Mouse (Mus musculus) mesoderm, embryonic 11.5 days (tissue): ENCODE results near the gene Cacna1c.

Experiments used
- DNase-seq: peaks from one replicate; pipeline ENCODE4 v3.0.0-alpha.2; 2012; ENCODE audit warnings: low read depth, low spot score

The Cacna1c gene

DNA sequence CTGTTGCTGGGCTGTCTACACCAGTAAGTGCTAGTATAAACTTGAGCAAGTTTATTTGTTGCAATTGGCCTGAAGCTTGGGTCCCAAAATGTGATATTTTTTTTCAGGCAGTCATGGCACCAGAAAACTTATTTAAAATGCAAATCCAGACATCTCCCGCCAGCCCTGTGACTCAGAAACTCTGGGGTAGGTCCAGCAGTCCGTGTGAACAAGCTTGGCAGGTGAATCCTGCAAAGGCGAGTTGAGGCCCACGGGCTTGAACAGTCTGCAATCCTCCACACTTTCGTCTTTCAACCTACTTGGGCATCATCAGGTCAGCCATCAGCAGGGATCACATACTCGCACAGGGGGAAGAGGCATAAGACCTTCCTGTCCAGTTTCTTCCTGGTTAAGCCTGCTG is 344.1 kb downstream of the Cacna1c start:
- DNase-seq: no peak

DNA sequence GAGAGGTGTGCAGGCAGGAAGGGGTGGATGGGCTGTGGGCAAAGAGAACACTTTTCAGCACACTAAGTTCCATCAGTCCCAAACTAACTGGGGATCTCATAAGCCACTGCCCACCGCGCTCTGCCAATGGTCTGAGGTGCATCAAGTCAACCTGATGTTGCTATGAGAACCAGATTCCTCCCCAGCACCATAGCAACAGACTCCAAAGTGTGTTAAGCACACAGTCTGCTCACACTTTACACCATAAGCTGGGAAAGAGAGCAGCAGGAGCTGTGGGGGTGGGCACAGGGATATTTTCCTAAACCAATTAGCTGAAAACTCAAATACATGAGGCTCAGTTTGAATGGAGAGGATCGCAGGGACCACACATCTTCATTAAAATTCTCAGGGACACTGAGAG is 345.1 kb downstream of the Cacna1c start:
- DNase-seq: no peak

DNA sequence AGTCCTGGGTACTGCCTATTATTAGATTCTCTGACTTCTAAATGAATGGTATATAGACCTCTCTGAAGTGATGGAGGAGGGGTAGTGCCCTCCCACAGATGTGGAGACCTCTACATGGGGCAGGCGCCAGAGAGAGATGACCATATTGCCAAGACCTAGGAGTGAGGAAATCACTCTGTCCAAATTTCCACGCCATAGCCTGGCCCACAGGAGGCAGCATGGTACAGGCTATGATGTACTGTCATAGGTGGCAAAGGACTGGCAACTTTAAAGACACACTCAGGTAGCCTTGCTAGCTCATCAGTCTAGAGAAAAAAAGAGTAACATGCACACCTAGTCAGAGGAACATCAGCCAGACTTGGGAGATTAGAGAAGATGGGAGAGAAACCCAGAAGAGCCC is 347.6 kb downstream of the Cacna1c start:
- DNase-seq: no peak

DNA sequence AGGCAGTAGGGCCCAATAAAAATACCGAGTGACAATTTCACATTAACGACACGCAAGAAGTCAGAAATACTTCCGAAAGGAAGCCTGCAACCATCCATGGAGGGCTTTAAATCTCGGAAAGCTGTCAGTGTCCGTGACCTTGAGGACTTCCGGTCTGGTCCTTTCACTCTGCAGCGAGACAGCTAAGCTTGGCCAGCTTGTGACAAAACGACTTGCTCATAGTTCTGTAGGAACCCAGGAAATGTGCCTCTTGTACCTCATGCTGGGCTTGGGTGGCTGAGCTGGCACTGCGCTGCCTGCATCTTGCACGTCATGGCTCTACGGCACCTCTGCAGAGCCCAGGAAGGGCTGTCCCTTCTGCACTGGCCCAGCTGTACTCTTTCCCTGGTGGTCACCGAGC is 348.5 kb downstream of the Cacna1c start:
- DNase-seq: no peak

DNA sequence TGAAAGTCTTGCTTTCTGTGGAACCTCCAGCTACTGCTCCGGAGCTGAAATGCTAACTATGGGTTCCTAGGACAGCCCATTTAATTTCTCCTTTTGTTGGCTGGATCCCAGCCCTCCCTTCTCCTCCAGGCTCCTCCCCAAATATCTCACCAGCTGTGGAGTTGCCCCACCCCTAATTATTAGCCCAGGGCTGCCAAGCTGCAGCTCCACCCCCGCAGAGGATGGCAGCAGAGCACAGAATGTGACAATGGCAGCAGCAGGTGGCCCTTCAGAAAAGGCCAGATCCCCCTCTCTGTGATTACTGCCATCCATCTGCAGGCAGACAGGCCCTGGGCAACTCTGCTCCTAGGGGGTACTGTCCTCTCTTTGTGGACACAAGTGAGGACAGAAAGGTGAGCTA is 350.4 kb downstream of the Cacna1c start:
- DNase-seq: peak; percentile 30

DNA sequence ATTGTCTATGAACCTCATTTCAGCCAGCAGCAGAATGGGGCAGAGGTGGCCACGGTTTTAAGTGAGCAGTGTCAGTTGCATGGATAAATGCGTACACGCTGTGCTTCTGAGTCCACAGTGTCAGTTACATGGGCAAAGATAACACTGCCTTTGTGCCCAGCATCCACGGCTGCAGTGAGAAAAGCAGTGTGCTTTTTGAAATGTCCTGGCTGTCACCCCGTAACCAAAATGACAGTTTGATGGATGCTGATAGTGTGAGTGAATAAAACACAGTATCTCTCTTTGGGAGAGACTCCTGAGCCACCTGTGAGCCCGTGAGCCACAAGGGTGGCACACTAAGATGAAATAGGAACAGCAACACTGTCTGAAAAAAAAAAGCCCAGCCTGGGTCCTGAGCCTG is 351.0 kb downstream of the Cacna1c start:
- no peak for DNase-seq

DNA sequence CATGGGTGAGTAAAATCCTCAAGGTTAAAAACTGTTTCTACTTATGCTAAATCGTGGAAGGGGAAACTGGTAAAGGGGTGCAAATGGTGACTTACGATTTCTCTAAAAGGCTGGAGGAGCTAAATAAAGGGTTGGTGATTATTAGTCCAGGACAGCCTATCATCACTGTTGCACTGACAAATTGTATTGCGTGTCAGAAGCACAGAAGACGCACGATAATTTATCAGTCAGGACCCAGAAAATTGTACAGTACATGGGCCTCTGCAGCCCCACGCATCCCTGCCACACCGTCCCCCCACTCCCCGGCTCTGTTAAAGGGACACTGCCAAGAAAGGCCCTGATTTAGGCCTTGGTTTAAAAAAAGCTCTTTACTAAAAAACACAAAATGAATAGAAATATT is 352.7 kb downstream of the Cacna1c start:
- DNase-seq: no peak

DNA sequence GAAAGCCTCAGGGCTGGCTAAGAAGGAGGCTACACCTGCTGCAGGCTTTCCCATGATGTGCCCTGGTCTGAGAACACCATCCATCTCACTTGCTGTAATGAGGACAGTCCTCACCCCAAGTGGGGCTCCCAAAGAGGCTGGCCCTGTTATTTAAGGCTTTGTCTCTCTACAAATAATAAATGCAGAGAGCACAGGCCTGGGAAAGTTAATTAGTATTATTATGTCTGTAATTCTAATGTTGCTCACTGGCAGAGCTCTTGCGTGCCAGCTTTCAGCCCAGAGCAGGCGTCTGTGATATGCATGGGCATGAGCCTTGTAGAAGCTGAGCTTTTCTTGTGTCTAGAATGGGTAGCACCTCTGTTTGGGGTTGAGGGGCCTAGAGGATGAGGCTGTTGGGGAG is 354.3 kb downstream of the Cacna1c start:
- no peak for DNase-seq

DNA sequence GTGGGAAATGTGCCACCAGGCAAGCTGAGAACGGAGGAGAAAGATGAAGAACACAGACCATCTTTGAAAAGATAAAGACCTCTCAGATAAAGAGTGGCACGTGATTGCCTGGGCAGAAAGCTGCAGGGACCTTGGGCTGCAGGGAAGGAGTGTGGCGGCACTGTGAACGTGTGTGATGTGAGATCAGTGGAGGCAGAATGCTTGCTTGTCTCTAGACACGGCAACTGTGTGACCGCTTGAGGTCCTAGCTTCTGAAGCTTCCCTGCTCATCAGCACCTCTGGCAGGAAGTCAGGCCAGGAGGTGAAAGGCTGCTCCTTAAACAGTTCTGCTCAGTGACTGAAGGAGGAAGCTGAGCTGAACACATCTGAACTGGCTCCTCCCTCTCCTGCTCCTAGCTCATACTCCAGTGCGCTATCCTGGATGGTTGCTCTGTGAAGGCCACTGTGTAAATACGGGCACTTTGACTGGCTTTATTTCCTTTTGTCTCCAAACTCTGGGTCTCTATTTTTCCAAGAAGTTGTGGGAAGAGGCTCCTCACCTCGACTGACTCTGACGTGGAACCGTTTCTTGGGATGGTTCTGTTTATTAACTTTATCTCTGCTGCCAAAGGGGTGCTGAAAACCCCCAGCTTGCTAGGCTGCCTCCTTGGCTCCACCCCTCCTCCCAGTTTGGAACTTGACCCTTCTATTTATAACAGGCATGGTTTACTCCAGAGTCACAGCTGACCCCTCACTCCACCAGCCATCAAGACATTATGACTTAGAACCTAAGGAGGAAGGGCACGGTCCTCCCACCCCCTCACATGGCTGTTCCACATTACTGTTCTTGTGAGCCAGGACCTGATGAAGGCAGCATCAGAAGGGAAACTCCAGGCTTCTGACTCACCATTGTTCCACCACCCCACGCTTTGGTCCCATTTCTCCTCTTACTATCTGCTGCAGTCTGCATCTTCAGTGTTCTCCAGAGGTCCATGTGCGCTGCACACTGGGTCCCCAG is 357.0 kb downstream of the Cacna1c start:
- no peak for DNase-seq

DNA sequence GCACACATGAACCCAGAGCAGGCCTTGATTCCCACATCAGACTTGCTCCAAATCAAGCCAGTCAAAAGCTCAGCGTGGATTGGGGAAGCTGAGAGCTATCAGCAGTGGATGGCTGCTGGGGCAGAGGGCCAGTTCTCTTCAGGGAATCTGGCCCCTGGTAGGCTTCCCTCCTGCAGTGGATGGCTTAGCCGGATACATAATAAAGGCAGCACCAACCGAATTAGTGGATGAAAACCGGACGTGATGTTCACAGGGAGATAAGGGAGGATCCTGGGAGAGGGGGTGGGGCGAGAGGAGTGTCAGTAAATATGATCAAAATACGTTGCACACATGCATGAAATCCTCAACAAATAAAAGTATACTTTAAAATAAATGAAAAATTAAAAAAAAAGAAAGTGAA is 359.5 kb downstream of the Cacna1c start:
- no peak for DNase-seq

DNA sequence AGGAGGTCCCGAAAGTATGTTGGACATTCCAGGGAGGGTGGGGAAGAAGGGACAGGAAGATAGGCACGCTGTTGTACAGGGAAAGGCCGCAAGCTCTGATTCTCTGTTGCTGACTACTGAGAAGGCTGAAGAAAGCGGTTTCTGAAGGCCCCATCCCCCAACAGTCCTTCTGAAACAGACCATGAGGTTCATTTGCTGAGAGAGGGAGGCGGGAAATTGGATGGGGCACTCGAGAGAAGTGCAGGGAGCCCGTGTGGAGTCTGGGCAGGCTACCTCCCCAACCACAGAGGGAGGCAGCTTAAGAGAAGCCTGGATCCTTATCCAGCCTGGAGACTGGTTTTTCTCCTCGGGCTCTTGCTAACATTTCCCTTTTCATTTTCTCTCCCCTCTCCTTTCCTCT is 362.2 kb downstream of the Cacna1c start:
- DNase-seq: no peak

DNA sequence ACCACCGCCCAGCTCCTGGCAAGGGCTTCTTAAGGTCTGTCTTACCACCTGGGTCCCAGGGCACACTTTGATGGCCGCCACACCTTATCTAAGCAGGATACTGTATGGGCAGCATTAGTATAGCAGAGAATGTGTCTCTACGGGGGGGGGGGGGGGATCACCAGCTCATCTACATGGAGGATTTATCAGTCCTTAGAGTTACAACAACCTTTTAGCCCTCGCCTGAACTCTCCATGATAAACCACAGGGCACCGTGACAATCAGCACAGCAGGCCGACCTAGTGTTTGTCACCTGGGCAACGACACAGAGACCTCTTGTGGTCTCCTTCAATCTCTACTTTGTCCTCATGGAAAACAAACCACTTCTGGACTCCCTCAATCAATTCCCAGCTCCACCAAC is 363.2 kb downstream of the Cacna1c start:
- DNase-seq: no peak

DNA sequence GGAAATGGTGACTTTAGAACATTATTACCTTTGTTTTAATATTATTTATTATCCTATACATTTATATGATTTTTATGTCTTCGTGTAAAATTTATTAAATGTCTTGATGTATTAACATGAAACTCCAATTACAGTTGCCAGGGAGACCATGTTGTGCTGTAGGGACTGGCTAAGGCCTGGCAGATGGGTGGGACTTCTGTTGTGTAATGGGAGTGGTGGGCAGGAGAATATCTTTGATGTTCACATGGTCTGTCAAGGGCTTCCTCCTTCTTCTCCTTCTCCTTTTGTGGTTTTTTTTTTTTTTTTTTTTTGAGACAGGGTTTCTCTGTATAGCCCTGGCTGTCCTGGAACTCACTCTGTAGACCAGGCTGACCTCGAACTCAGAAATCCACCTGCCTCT is 363.6 kb downstream of the Cacna1c start:
- no peak for DNase-seq

DNA sequence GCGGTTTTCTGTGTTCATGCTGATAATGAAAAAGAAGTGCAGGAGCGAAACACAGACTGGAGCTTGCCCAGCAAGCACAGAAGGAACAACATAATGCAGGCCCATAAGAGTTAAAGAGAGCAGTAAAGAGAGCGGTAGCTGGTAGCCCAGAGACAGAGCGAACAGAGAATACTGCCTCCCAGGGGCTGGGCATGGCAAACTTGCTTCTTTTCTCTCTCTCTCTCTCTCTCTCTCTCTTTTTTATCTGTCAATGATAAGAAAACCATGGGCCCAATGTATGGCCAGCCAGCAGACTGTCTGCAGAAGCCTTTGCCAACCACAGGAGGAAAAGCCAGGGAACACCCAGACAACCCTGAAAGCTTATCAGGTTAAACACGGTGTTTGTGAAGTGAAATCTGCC is 365.4 kb downstream of the Cacna1c start:
- DNase-seq: no peak

DNA sequence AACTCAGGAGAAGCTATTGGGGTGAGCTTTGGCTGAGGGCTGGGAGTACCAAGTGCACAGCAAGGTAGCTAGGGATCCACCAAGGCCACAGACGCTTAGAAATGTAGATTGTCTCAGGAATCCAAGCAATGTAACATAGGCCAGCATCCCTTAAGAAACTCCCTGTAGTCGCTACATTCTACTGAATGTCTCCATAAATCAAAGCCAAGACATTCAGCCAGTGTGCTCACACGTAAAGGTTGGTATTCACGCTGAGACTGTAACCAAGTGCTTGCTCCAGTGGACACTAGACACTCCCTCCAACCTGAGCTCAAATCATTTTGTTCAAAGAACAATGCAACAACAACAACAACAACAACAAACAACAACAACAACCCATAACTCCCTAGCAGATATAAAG is 368.0 kb downstream of the Cacna1c start:
- DNase-seq: peak; percentile 65

DNA sequence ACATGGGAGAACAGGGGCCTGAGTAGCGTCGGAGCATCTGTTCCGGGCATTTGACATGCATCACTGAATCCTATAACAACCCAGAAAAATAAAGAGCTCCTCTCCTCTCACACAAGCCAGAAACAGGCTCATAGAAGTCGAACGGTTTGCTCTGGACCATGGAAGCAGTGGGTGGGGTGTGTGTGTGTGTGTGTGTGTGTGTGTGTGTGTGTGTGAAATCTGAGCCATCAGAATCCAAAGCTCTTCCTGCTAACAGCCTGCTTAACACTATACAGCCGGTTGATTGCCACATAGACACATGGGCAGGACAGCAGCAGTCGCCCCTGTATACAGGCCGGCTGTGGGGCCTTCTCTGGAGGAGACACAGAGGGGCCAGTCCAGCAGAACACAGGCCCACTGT is 368.7 kb downstream of the Cacna1c start:
- DNase-seq: peak; percentile 29

DNA sequence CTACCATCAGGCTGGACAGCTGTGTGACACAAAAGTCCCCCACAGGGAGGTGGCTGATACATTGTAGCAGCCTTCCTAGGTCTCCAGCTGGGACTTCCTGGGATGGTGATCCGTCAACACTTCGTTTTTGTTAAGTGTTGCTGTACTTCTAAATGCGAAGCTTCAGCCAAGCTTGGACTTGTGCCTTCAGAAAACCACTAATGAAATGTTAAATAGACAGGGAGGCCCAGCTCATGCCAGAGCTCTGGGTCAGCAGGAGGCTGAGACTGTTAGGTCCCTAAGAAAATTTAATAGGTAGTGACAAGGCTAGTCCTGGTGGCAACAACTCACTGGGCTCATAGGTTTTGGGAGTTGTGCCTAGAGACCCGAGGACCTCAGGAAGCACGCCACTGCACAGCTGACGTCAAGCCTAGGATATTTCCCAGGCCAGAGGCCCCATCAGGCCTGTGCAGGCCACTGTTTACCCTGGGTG is 370.8 kb downstream of the Cacna1c start:
- DNase-seq: no peak

DNA sequence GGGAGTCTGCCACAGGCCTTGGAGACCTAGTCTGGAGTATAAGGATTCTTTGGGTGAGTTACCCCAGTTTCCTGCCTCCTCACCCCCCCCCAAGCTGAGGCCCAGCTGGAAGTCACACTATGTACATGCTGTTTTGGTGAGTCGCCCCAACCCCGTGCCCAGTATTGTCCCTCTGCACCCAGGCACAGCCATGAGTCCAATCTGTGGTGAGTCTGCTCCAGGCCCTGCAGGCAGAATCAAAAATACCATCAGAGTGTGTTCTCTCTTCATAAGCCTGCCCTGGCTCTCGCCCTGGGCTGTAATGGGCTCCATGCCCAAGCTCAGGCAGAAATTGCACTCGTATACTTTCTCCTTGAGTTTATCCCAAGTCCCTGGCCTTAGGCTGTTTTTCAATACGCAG is 374.7 kb downstream of the Cacna1c start:
- DNase-seq: no peak

DNA sequence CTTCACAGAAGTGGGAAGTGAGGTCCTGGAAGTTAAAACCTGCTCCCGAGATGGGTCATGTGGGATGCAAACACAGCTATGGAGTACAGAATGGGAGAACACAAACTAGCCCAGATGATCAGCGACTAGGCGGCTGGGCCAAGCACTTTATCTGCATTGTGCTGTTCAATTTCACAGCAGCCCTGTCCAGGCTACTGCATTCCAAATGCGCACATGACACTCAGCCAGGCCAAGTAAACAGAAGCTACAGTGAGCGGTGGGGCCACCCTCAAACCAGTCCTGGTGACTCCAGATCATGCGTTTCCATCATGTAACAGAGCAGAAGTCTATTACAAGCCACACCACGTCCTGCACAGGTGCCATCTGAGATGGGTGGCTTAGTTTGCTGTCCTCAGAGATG is 376.6 kb downstream of the Cacna1c start:
- DNase-seq: no peak

DNA sequence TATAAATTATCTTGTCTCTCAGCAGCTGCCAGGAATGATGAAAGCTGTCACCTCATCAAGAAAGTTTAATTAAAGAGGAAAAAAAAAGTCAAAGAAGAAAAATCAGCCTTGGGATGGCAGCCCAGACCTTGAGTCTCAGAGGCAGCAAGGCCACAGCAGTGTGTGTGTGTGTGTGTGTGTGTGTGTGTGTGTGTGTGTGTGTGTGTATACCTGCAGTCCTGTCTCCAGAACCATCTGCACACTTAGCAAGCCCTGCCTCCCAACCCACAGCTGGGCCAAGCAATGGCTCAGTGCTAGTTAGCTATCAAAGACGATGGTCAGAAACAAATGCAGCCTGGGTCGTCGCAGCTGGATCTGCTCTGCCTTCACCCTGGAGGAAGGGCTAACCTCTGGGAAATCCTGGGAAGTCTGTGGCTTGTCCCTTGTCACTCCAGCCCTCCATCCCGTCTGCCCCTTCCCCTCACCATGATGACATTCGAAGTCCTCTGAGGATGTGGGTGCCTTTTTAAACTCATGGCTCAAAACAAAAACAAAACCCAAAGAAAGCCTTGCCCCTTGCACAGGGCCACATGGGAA is 378.2 kb downstream of the Cacna1c start:
- no peak for DNase-seq

DNA sequence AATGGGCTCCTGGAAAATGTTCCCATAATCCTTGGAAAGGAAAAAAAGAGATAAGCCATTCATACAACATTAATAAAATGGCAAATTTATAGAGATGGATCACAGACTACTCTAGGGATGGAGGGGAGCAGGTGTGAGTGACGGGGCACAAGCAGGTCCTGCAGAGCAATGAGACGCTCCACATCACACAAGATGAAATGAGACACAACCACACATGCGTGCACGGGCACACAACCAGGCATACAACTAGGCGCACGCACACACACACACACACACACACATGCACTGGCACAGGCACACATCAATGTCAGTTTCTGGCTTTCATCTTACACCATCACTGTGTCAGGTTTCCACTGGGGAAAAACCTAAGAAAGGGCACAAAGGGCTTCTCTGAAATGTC is 380.0 kb downstream of the Cacna1c start:
- DNase-seq: no peak

DNA sequence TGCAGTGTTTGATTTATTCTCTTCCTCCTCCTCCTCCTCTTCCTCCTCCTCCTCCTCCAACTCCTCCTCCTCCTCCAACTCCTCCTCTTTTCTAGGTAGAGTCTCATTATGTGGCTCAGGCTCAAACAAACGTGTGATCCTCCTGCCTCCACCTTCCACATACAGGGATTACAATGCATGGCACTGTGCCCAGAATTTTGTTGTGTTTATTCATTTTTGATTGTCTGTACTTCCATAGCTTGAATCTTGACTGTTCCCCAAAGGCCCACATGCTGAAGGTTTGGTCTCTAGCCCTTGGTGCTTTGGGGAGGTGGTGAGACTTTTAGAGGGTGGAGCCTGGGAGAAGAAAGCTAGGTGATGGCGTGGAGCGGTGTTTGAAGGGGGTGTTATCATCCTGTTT is 383.7 kb downstream of the Cacna1c start:
- no peak for DNase-seq

DNA sequence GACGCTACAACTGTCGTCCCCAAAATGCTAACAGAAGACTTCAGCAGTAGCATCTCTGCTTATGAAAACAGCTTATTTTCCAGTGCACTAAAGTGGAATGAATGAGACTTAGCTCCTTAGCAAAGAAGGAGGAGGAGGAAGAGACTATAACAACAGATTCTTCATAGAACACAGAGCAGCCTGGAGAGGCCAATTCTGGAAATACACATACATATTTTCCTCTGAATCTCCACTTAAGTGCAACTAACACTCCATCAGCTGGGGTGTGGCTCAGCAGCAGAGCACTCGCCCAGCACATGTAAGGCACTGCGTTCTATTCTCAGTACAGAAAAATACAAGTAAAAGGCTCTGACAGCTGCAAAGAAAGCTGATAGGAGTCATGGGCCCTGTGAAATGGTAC is 384.2 kb downstream of the Cacna1c start:
- no peak for DNase-seq
